Mouse (Mus musculus) heart, postnatal 0 days (tissue): ENCODE measurements around the gene Hsf5.

Experiments used
- CTCF ChIP-seq: IDR thresholded peaks from 2 replicates; pipeline ENCODE4 v1.5.1; 2016; ENCODE audit warnings: antibody characterized with exemption, control low read depth, low read depth
- EP300 ChIP-seq: IDR thresholded peaks from 2 replicates; pipeline ENCODE4 v1.6.1; 2016; ENCODE audit warnings: antibody characterized with exemption, low read depth

DNA sequence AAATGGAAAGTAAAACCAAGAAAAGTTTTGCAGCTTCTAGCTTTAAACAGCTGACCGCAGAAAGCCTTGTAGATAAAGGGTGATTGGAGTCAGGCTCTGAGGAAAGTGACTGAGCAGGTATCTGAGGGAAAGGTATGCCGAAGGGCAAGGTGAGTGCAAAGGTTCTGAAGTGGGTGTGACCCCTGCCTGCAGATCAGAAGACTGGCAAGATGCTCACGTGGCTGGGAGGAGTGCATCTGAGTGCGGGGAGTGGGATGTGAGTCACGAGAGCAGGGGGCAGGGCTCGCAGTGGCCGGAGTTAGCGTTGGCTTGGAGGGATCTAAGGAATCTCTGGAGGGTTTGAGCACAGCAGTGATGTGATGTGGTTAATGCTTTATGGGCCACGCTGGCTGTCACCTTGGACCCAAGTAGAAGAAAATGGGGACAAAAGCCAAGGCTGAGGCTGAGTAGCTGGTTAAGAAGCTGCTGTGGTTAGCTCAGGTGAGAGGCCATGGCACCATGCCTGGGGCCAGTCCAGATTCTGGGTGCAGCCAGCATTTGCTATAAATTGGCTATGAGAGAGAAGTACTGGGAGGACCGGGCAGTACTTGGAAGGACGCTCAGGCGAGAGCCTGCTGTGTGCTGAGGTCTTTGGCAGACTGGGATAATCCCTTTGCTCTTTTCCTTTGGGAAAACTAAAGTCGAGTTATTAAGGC, 17.4 kb upstream of the Hsf5 start:
- TF ChIP-seq CTCF = no peak
- no peak for TF ChIP-seq EP300
